Mouse (Mus musculus) neural tube, embryonic 14.5 days (tissue): ENCODE results near the gene Cops8. TPM values are rescaled to one million over a fixed set of nuclear protein-coding genes. Genes with fewer than 3 reads are reported as not detected.

ENCODE experiments used
- ATAC-seq: fragments of 200-750 bp; cut with Nextera tagmentation; 2 replicates; pipeline ENCODE4 v1.8.0; 2017; ENCODE audit warnings: low read depth, mild to moderate bottlenecking, moderate TSS enrichment, moderate library complexity
- H3K27ac ChIP-seq: fragments of 300-500 bp; sonication (generic); 2 replicates; pipeline ENCODE4 v1.5.1; 2014; ENCODE audit warnings: low read depth, mild to moderate bottlenecking, control low read depth, low read length, moderate library complexity, mixed read lengths
- H3K27me3 ChIP-seq: fragments of 300-500 bp; sonication (generic); 2 replicates; pipeline ENCODE4 v1.6.1; 2014; ENCODE audit warnings: low read length; ENCODE audit not compliant: control insufficient read depth, insufficient read depth
- H3K36me3 ChIP-seq: fragments of 300-500 bp; sonication (generic); 2 replicates; pipeline ENCODE4 v1.6.1; 2014; ENCODE audit warnings: low read length, mixed read lengths; ENCODE audit not compliant: control insufficient read depth, insufficient read depth
- H3K4me1 ChIP-seq: fragments of 300-500 bp; sonication (generic); 2 replicates; pipeline ENCODE4 v1.6.1; 2014; ENCODE audit warnings: low read length; ENCODE audit not compliant: control insufficient read depth, insufficient read depth
- H3K4me2 ChIP-seq: fragments of 300-500 bp; sonication (generic); 2 replicates; pipeline ENCODE4 v1.6.1; 2014; ENCODE audit warnings: mild to moderate bottlenecking, low read depth, low read length, control low read depth
- H3K4me3 ChIP-seq: fragments of 300-500 bp; sonication (generic); 2 replicates; pipeline ENCODE4 v1.5.1; 2014; ENCODE audit warnings: low read depth, low read length, control low read depth, mixed read lengths
- H3K9ac ChIP-seq: fragments of 300-500 bp; sonication (generic); replicated peaks from 2 replicates; pipeline ENCODE4 v1.6.1; 2014; ENCODE audit warnings: low read depth, mild to moderate bottlenecking, control low read depth, low read length, mixed read lengths
- H3K9me3 ChIP-seq: fragments of 300-500 bp; sonication (generic); 2 replicates; pipeline ENCODE4 v1.6.1; 2016; ENCODE audit warnings: low read length; ENCODE audit not compliant: control insufficient read depth
- WGBS: fragments of 180-500 bp; shearing (Covaris S2); extraction: QIAGEN DNeasy Blood & Tissue Kit; methylation state at CpG from one replicate; pipeline ENCODE4 v1.1.7; 2014; 5-methylcytosine and 5-hydroxymethylcytosine counted together
- polyA plus RNA-seq: library from polyadenylated mRNA; unstranded; fragments of >200 nt; fragmentation: Nextera tagmentation; extraction: Ambion mirVana; gene quantifications from 2 replicates; pipeline ENCODE4 v1.2.1, GENCODE M21; 2014

The Cops8 gene
- polyA plus RNA-seq, 1 experiment from 2014 or later, result 181 TPM

- Histone ChIP-seq H3K27ac (no peak overlapping the region), H3K9ac (no peak overlapping the region), H3K9me3 (no peaks in the 10 kb centered on the region), H3K4me1 (no peaks in the 10 kb centered on the region), H3K27me3 (no peaks in the 10 kb centered on the region; the same call in 1 of the 2 replicates), H3K4me2 (no peak overlapping the region), H3K36me3 (no peaks in the 10 kb centered on the region), H3K4me3 (no peak overlapping the region)
- ATAC-seq, result no peak
- 76% methylated on average over 7 of the region's 7 CpGs for WGBS
Observed at GRCm38 (mm10) chr1:90582635-90583034, 20.1 kb upstream of the Cops8 start.

GRCm38 (mm10) chr1:90588021-90588734 is 14.6 kb upstream of the Cops8 start:
- WGBS, result 62% methylated on average over 9 of the region's 9 CpGs
- no peak overlapping the region for H3K4me3 ChIP-seq
- H3K4me2 ChIP-seq, result no peak overlapping the region
- H3K4me1 ChIP-seq, result no peaks in the 10 kb centered on the region
- no peaks in the 10 kb centered on the region; the same call in 1 of the 2 replicates for H3K27me3 ChIP-seq
- peak; percentile 61 for ATAC-seq
- H3K9ac ChIP-seq, result no peak overlapping the region
- no peaks in the 10 kb centered on the region for H3K9me3 ChIP-seq
- no peak overlapping the region for H3K27ac ChIP-seq
- no peaks in the 10 kb centered on the region for H3K36me3 ChIP-seq

- 7% methylated on average over 2 of the region's 2 CpGs for whole genome bisulfite sequencing
Observed at GRCm38 (mm10) chr1:90590797-90591196, 12.0 kb upstream of the Cops8 start.

GRCm38 (mm10) chr1:90592784-90593183 is 10.0 kb upstream of the Cops8 start:
- H3K36me3 ChIP-seq, result no peaks in the 10 kb centered on the region
- H3K4me3 ChIP-seq, result no peak overlapping the region
- H3K4me2 ChIP-seq, result no peak overlapping the region
- no peaks in the 10 kb centered on the region for H3K9me3 ChIP-seq
- ATAC-seq, result peak; percentile 77; the same call in 1 of the 2 replicates
- no peaks in the 10 kb centered on the region for H3K4me1 ChIP-seq
- H3K27ac ChIP-seq, result no peak overlapping the region
- WGBS, result 23% methylated on average over 6 of the region's 6 CpGs
- H3K9ac ChIP-seq, result no peak overlapping the region
- no peaks in the 10 kb centered on the region for H3K27me3 ChIP-seq

More at GRCm38 (mm10) chr1:90590797-90591196, 12.0 kb upstream of the Cops8 start:
- Histone ChIP-seq H3K9ac (no peak overlapping the region), H3K27me3 (no peaks in the 10 kb centered on the region; the same call in 1 of the 2 replicates), H3K4me1 (no peaks in the 10 kb centered on the region), H3K9me3 (no peaks in the 10 kb centered on the region), H3K36me3 (no peaks in the 10 kb centered on the region), H3K4me3 (no peak overlapping the region), H3K27ac (no peak overlapping the region), H3K4me2 (no peak overlapping the region)
- ATAC-seq, result 0 out of 2 replicates have a peak, but pooled peaks have one; percentile 36

- H3K4me2 ChIP-seq, result no peak overlapping the region
Observed at GRCm38 (mm10) chr1:90599226-90599625, 3.6 kb upstream of the Cops8 start.

GRCm38 (mm10) chr1:90601096-90601495 is 1.7 kb upstream of the Cops8 start:
- Histone ChIP-seq H3K9ac (no peak overlapping the region), H3K36me3 (peaks cover 5% of the 10 kb centered on the region; the same call in 1 of the 2 replicates), H3K4me3 (no peak overlapping the region), H3K4me1 (peaks cover 4% of the 10 kb centered on the region; the same call in 1 of the 2 replicates), H3K4me2 (no peak overlapping the region), H3K27me3 (no peaks in the 10 kb centered on the region), H3K9me3 (no peaks in the 10 kb centered on the region), H3K27ac (no peak overlapping the region)
- ATAC-seq, result no peak
- 80% methylated on average over 3 of the region's 3 CpGs for WGBS

More at GRCm38 (mm10) chr1:90599226-90599625, 3.6 kb upstream of the Cops8 start:
- Histone ChIP-seq H3K9ac (no peak overlapping the region), H3K27ac (no peak overlapping the region), H3K4me1 (peaks cover 2% of the 10 kb centered on the region; the same call in 1 of the 2 replicates), H3K9me3 (no peaks in the 10 kb centered on the region), H3K36me3 (no peaks in the 10 kb centered on the region), H3K27me3 (no peaks in the 10 kb centered on the region), H3K4me3 (no peak overlapping the region)
- no peak for ATAC-seq
- WGBS, result 49% methylated on average over 3 of the region's 3 CpGs

- H3K4me3 ChIP-seq, result peak overlapping the region; percentile 91
- H3K27ac ChIP-seq, result peak overlapping the region; percentile 74
- H3K27me3 ChIP-seq, result no peaks in the 10 kb centered on the region
- WGBS, result under 1% methylated on average over 26 of the region's 26 CpGs
- peaks cover 4% of the 10 kb centered on the region; the same call in 1 of the 2 replicates for H3K4me1 ChIP-seq
- H3K9ac ChIP-seq, result peak overlapping the region; percentile 84
- peak overlapping the region; percentile 75 for H3K4me2 ChIP-seq
- H3K36me3 ChIP-seq, result peaks cover 27% of the 10 kb centered on the region
- H3K9me3 ChIP-seq, result no peaks in the 10 kb centered on the region
- ATAC-seq, result peak; percentile 82
Observed at GRCm38 (mm10) chr1:90603561-90603887, 743 bp downstream of the Cops8 start.

GRCm38 (mm10) chr1:90609363-90609762 is 6.6 kb downstream of the Cops8 start:
- Histone ChIP-seq H3K36me3 (peaks cover 68% of the 10 kb centered on the region), H3K27me3 (no peaks in the 10 kb centered on the region), H3K4me3 (no peak overlapping the region), H3K9me3 (no peaks in the 10 kb centered on the region), H3K9ac (no peak overlapping the region), H3K4me1 (peaks cover under 1% of the 10 kb centered on the region; the same call in 1 of the 2 replicates), H3K4me2 (no peak overlapping the region), H3K27ac (no peak overlapping the region)
- no peak for ATAC-seq
- WGBS, result 95% methylated on average over 5 of the region's 5 CpGs

GRCm38 (mm10) chr1:90617258-90617657 is 14.5 kb downstream of the Cops8 start:
- Histone ChIP-seq H3K9ac (no peak overlapping the region), H3K36me3 (peaks cover 9% of the 10 kb centered on the region)
- 90% methylated on average over 7 of the region's 7 CpGs for WGBS

More at GRCm38 (mm10) chr1:90617258-90617657, 14.5 kb downstream of the Cops8 start:
- Histone ChIP-seq H3K9me3 (no peaks in the 10 kb centered on the region), H3K4me1 (no peaks in the 10 kb centered on the region), H3K27me3 (no peaks in the 10 kb centered on the region), H3K27ac (no peak overlapping the region), H3K4me2 (no peak overlapping the region), H3K4me3 (no peak overlapping the region)
- ATAC-seq, result no peak
